Mouse (Mus musculus): ENCODE measurements around the gene Tars.

DNA sequence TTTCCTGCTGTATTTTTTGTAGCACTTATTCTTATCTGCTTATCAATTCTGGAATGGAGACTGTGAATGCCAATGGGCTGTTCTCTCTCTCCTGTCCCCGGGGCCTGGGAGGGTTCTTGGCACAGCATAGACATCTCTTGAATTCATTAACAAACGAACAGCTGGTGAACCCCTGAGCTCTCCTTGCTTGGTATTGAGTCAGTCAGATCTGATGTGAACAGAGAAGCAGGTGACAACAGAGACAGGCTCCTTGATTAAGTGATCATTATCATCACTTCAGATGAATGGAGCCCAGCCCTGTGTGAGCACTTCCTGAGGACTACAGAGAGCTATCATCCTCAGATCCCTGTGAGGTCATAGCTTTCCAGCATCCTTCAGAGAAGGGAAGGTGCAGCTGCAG, 35.4 kb downstream of the Tars start:
- TF ChIP-seq ZC3H11A (IDR thresholded peaks at IDR 0.05; ENCODE audit: borderline replicate concordance, low read depth, low read length) (no peak), HCFC1 (IDR thresholded peaks at IDR 0.05; ENCODE audit: borderline replicate concordance, insufficient read depth, low read length) (no peak), MAFK (IDR thresholded peaks at IDR 0.05; ENCODE audit: insufficient read depth, low read depth, low read length) (no peak)
